Comparison of ENCODE assay signal across 7 mouse cellular contexts in genomic region chr9:45632520-45632919, GRCm38 (mm10).
DNase-seq lines count a peak whose midpoint lies in the region; ATAC-seq and TF ChIP-seq lines count a peak whose summit lies in the region.

No protein-coding gene starts in this region.

- no peak for TF ChIP-seq POLR2A in cerebellum, adult 2 months (IDR thresholded peaks at IDR 0.05; ENCODE audit: borderline replicate concordance, insufficient read depth, low read length)

- 24% methylated on average over 10 of the region's 10 CpGs for WGBS in cerebellum, adult 2 months
- 13% methylated on average over 10 of the region's 10 CpGs for WGBS in forebrain, embryonic 15.5 days

- no peak overlapping the region for H3K4me2 ChIP-seq in forebrain, embryonic 15.5 days (replicated peaks)

- peak; percentile 55 to 62 for DNase-seq in layer of hippocampus, postnatal 10 days (ENCODE audit: low spot score in 2 of 2)
- no peak for DNase-seq in layer of hippocampus, postnatal 36 days
- peak; percentile 45 to 52 for DNase-seq in cerebellum, adult 2 months
- peak; percentile 7 for DNase-seq in lung, postnatal 10 days
- DNase-seq in urinary bladder, adult 18-20 months (ENCODE audit: low spot score in 2 of 2) = no peak

- H3K4me1 ChIP-seq in cerebellum, adult 2 months (ENCODE audit: control insufficient read depth, insufficient read depth, low read length) = peaks cover 23% of the 10 kb centered on the region
- peaks cover 40% of the 10 kb centered on the region for H3K4me1 ChIP-seq in forebrain, embryonic 15.5 days

- H3K27ac ChIP-seq in cerebellum, adult 2 months (ENCODE audit: insufficient read depth, low read length) = no peak overlapping the region
- peak overlapping the region; percentile 89 for H3K27ac ChIP-seq in forebrain, embryonic 15.5 days (replicated peaks)

- no peak overlapping the region for H3K4me3 ChIP-seq in cerebellum, adult 2 months (replicated peaks; ENCODE audit: insufficient read depth, low read depth, low read length)
- H3K4me3 ChIP-seq in forebrain, embryonic 15.5 days = no peak overlapping the region

- H3K27me3 ChIP-seq in cerebellum, adult 2 months (ENCODE audit: control insufficient read depth, insufficient read depth, low read length) = no peaks in the 10 kb centered on the region
- H3K27me3 ChIP-seq in forebrain, embryonic 15.5 days = no peaks in the 10 kb centered on the region

- no peak overlapping the region for H3K9ac ChIP-seq in forebrain, embryonic 15.5 days (replicated peaks)

- no peaks in the 10 kb centered on the region for H3K9me3 ChIP-seq in forebrain, embryonic 15.5 days

- no peaks in the 10 kb centered on the region for H3K36me3 ChIP-seq in forebrain, embryonic 15.5 days

- TF ChIP-seq CTCF in cerebellum, adult 2 months (IDR thresholded peaks at IDR 0.05; ENCODE audit: borderline replicate concordance, insufficient read depth, low read depth, low read length) = no peak

- ATAC-seq in forebrain, embryonic 15.5 days (replicated peaks) = peak; percentile 81
- no peak for ATAC-seq in megakaryocyte-erythroid progenitor cell, adult 5-6 weeks (replicated peaks; ENCODE audit: low FRiP score, low TSS enrichment, poor library complexity, severe bottlenecking)

Comparison
In these comparisons a context has a peak if more than half of its experiments do, and no peak if none do; other contexts are left out.
1. DNase-seq: peak in layer of hippocampus, postnatal 10 days (2 of 2), cerebellum, adult 2 months (2 of 2) and lung, postnatal 10 days (single experiment); none in layer of hippocampus, postnatal 36 days (0 of 2) and urinary bladder, adult 18-20 months (0 of 2).